Mouse (Mus musculus) limb, embryonic 11.5 days (tissue): Measurements from ENCODE around the gene H2-Q1. TPM values are rescaled to one million over a fixed set of nuclear protein-coding genes. Genes with fewer than 3 reads are reported as not detected.
"Not testable (repeated sequence)": the region's sequence is repeated elsewhere in the genome, so short reads cannot be mapped to it uniquely, and the experiment has no call there.

Source experiments
- ATAC-seq: fragments of 200-750 bp; cut with Nextera tagmentation; 2 replicates; pipeline ENCODE4 v1.8.0; 2017; ENCODE audit warnings: low read depth; ENCODE audit not compliant: insufficient number of reproducible peaks, low FRiP score, low TSS enrichment
- DNase-seq: peaks from one replicate; pipeline ENCODE4 v3.0.0-alpha.2; 2015; ENCODE audit warnings: low spot score
- H3K27ac ChIP-seq: fragments of 300-500 bp; sonication (generic); replicated peaks from 2 replicates; pipeline ENCODE4 v1.5.1; 2014; ENCODE audit warnings: low read depth, mild to moderate bottlenecking, low read length
- H3K27me3 ChIP-seq: fragments of 300-500 bp; sonication (generic); 2 replicates; pipeline ENCODE4 v1.6.1; 2014; ENCODE audit warnings: mild to moderate bottlenecking, low read length, mixed read lengths; ENCODE audit not compliant: control insufficient read depth, insufficient read depth
- H3K36me3 ChIP-seq: fragments of 300-500 bp; sonication (generic); 2 replicates; pipeline ENCODE4 v1.6.1; 2014; ENCODE audit warnings: mild to moderate bottlenecking, low read length, moderate library complexity, mixed read lengths; ENCODE audit not compliant: control insufficient read depth, insufficient read depth
- H3K4me1 ChIP-seq: fragments of 300-500 bp; sonication (generic); 2 replicates; pipeline ENCODE4 v1.6.1; 2014; ENCODE audit warnings: low read length, mixed read lengths; ENCODE audit not compliant: control insufficient read depth, insufficient read depth
- H3K4me2 ChIP-seq: fragments of 300-500 bp; sonication (generic); 2 replicates; pipeline ENCODE4 v1.6.1; 2014; ENCODE audit warnings: low read depth, mild to moderate bottlenecking, moderate library complexity; ENCODE audit not compliant: severe bottlenecking
- H3K4me3 ChIP-seq: fragments of 300-500 bp; sonication (generic); 2 replicates; pipeline ENCODE4 v1.5.1; 2014; ENCODE audit warnings: low read depth, low read length
- H3K9ac ChIP-seq: fragments of 300-500 bp; sonication (generic); 2 replicates; pipeline ENCODE4 v1.6.1; 2014; ENCODE audit warnings: mild to moderate bottlenecking, low read length
- H3K9me3 ChIP-seq: fragments of 300-500 bp; sonication (generic); 2 replicates; pipeline ENCODE4 v1.6.1; 2016; ENCODE audit warnings: low read length; ENCODE audit not compliant: control insufficient read depth
- WGBS: fragments of 180-500 bp; shearing (Covaris S2); extraction: QIAGEN DNeasy Blood & Tissue Kit; methylation state at CpG from one replicate; pipeline ENCODE4 v1.1.7; 2014; 5-methylcytosine and 5-hydroxymethylcytosine counted together
- polyA plus RNA-seq: library from polyadenylated mRNA; unstranded; fragments of >200 nt; fragmentation: Nextera tagmentation; extraction: Ambion mirVana; gene quantifications from 2 replicates; pipeline ENCODE4 v1.2.1, GENCODE M21; 2014

Gene H2-Q1
- polyA plus RNA-seq, 1 experiment from 2014 or later, result not detected

- not testable (repeated sequence) for H3K4me3 ChIP-seq, H3K36me3 ChIP-seq, H3K4me2 ChIP-seq, ATAC-seq, H3K9me3 ChIP-seq, H3K27ac ChIP-seq, H3K9ac ChIP-seq, H3K27me3 ChIP-seq, H3K4me1 ChIP-seq
- WGBS, result under 1% methylated on average over 5 of the region's 5 CpGs
- DNase-seq, result peak; percentile 68
Observed at GRCm38 (mm10) chr17:35295796-35296195, 24.4 kb upstream of the H2-Q1 start.

GRCm38 (mm10) chr17:35300261-35300945 lies 19.8 kb upstream of the H2-Q1 start:
- H3K4me2 ChIP-seq, H3K4me3 ChIP-seq, H3K36me3 ChIP-seq, DNase-seq, H3K9ac ChIP-seq, H3K4me1 ChIP-seq, H3K27ac ChIP-seq, ATAC-seq, H3K9me3 ChIP-seq, H3K27me3 ChIP-seq: not testable (repeated sequence)
- WGBS, result 80% methylated on average over 7 of the region's 7 CpGs

DNA sequence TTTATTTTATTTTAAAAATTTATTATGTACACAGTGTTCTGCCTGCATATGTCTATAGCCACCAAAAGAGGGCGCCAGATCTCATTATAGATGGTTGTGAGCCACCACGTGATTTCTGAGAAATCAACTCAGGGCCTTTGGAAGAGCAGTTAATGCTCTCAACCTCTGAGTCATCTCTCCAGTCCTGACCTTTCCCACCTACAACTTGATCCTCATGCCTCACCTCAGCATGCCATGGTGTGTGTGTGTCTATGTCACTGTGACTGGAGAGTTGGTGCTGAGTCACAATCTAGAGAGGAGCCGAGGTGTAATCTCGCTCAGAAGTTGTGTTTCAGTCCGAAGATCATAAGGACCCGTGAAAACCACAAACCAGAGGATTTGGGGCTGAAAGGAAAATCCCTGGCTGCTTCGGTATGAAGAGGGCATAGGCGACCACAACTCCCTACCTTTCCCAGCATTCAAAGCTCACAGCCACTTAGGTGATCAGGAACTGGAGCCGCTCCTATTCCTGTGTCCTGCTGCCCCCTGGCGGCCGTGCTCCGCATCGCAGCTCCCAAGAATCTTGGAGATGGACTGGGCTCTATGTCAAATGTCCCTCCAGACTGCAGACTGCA lies 18.5 kb upstream of the H2-Q1 start:
- no peak overlapping the region for H3K4me3 ChIP-seq
- H3K4me1 ChIP-seq, result no peaks in the 10 kb centered on the region
- no peak overlapping the region for H3K27ac ChIP-seq
- 29% methylated on average over 13 of the region's 13 CpGs for WGBS
- no peak overlapping the region for H3K9ac ChIP-seq
- no peaks in the 10 kb centered on the region for H3K36me3 ChIP-seq
- H3K4me2 ChIP-seq, result no peak overlapping the region
- ATAC-seq (no peak), DNase-seq (peak; percentile 87)
- no peaks in the 10 kb centered on the region for H3K27me3 ChIP-seq
- H3K9me3 ChIP-seq, result no peaks in the 10 kb centered on the region

- Histone ChIP-seq H3K27me3 (no peaks in the 10 kb centered on the region), H3K9me3 (no peaks in the 10 kb centered on the region), H3K4me1 (no peaks in the 10 kb centered on the region), H3K27ac (no peak overlapping the region), H3K4me2 (no peak overlapping the region), H3K36me3 (no peaks in the 10 kb centered on the region), H3K9ac (no peak overlapping the region), H3K4me3 (no peak overlapping the region)
- WGBS, result 73% methylated on average over 2 of the region's 2 CpGs
- ATAC-seq, result no peak
- no peak for DNase-seq
Observed at GRCm38 (mm10) chr17:35303271-35303670, 16.9 kb upstream of the H2-Q1 start.

- 87% methylated on average over 10 of the region's 10 CpGs for WGBS
- H3K27ac ChIP-seq, result no peak overlapping the region
- H3K9ac ChIP-seq, result no peak overlapping the region
- no peaks in the 10 kb centered on the region for H3K4me1 ChIP-seq
- H3K27me3 ChIP-seq, result no peaks in the 10 kb centered on the region
- no peak for ATAC-seq
- H3K4me2 ChIP-seq, result no peak overlapping the region
- H3K9me3 ChIP-seq, result no peaks in the 10 kb centered on the region
- DNase-seq, result no peak
- H3K36me3 ChIP-seq, result no peaks in the 10 kb centered on the region
- H3K4me3 ChIP-seq, result no peak overlapping the region
Observed at GRCm38 (mm10) chr17:35303756-35304350, 16.4 kb upstream of the H2-Q1 start.

DNA sequence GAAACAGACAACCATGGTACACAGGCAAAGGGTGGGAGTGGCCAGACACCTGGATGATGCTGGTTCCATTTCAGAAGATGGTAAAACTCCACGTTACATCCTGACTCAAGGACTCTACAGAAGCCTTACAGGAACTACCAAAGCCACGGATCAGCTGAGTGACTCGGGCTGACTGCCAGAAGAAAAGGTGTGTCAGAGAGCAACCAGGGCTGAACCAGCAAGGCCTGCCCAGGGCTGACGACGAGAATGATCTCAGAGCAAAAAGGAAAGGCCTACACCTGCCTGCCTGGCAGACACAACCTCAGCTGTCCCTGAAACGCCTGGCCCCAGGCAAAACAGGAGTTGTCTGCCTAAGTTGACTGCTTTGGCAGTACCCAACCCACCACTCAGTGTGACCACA lies 15.7 kb upstream of the H2-Q1 start:
- Histone ChIP-seq H3K27me3 (no peaks in the 10 kb centered on the region), H3K36me3 (no peaks in the 10 kb centered on the region), H3K4me3 (no peak overlapping the region), H3K9me3 (no peaks in the 10 kb centered on the region), H3K27ac (no peak overlapping the region), H3K9ac (no peak overlapping the region), H3K4me2 (no peak overlapping the region), H3K4me1 (no peaks in the 10 kb centered on the region)
- WGBS, result 72% methylated on average over 6 of the region's 6 CpGs
- no peak for ATAC-seq
- no peak for DNase-seq

DNA sequence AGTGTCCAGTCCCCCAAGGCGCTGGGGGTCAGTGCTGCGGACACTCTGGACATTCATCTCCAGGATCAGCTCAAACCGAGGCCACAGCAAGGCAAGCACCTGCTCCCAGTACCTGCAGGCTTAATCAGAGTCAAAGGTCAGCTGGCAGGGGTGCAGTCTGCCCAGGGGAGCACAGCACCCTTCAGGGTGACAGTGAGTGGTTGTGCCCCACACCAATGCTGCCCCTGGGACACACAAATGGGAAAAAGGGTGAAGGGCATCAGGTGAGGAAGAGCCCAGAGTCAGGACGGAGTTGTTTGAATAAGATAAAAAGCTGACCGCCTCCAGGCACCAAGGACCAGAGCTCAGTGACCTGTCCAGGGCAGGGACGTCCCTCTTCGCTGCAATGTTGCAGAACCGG lies 15.3 kb upstream of the H2-Q1 start:
- not testable (repeated sequence) for H3K4me3 ChIP-seq, H3K9me3 ChIP-seq, H3K4me1 ChIP-seq, H3K27ac ChIP-seq, DNase-seq, H3K9ac ChIP-seq, H3K27me3 ChIP-seq, ATAC-seq, H3K36me3 ChIP-seq, H3K4me2 ChIP-seq
- WGBS, result 81% methylated on average over 8 of the region's 8 CpGs

GRCm38 (mm10) chr17:35318671-35319070 lies 1.5 kb upstream of the H2-Q1 start:
- Histone ChIP-seq H3K9me3 (no peaks in the 10 kb centered on the region), H3K27me3 (peaks cover 25% of the 10 kb centered on the region), H3K4me2 (no peak overlapping the region), H3K36me3 (no peaks in the 10 kb centered on the region), H3K4me1 (no peaks in the 10 kb centered on the region), H3K4me3 (no peak overlapping the region), H3K27ac (no peak overlapping the region), H3K9ac (no peak overlapping the region)
- ATAC-seq, result no peak
- DNase-seq, result no peak
